Mouse (Mus musculus) bone marrow macrophage, adult 2 months (primary cell): ENCODE measurements around the gene Wnt3.

Source experiments
- CTCF ChIP-seq: IDR thresholded peaks from 2 replicates; pipeline ENCODE4 v1.5.1; 2012; ENCODE audit warnings: low read depth, mild to moderate bottlenecking, low read length, moderate library complexity
- POLR2A ChIP-seq: IDR thresholded peaks from 2 replicates; pipeline ENCODE4 v1.6.1; 2012; ENCODE audit warnings: mild to moderate bottlenecking, low read depth, low read length, borderline replicate concordance

GRCm38 (mm10) chr11:103773387-103774227 lies at the start of gene Wnt3:
- no peak for TF ChIP-seq POLR2A
- no peak for TF ChIP-seq CTCF
